Mouse (Mus musculus) heart, embryonic 10.5 days (tissue): ENCODE measurements around the gene Golga7b. TPM values are rescaled to one million over a fixed set of nuclear protein-coding genes. Genes with fewer than 3 reads are reported as not detected.

ENCODE experiments used
- DNase-seq: peaks from one replicate; pipeline ENCODE4 v3.0.0-alpha.2; 2017; ENCODE audit warnings: low spot score
- H3K27ac ChIP-seq: fragments of 300-500 bp; sonication (generic); 2 replicates; pipeline ENCODE4 v1.5.1; 2016; ENCODE audit warnings: mild to moderate bottlenecking
- H3K27me3 ChIP-seq: fragments of 300-500 bp; sonication (generic); 2 replicates; pipeline ENCODE4 v1.6.1; 2016; ENCODE audit warnings: mild to moderate bottlenecking; ENCODE audit not compliant: poor library complexity, insufficient read depth, severe bottlenecking
- H3K36me3 ChIP-seq: fragments of 300-500 bp; sonication (generic); 2 replicates; pipeline ENCODE4 v1.6.1; 2016; ENCODE audit warnings: mild to moderate bottlenecking, moderate library complexity
- H3K4me1 ChIP-seq: fragments of 300-500 bp; sonication (generic); 2 replicates; pipeline ENCODE4 v1.6.1; 2016; ENCODE audit warnings: mild to moderate bottlenecking
- H3K4me3 ChIP-seq: fragments of 300-500 bp; sonication (generic); 2 replicates; pipeline ENCODE4 v1.5.1; 2016; ENCODE audit warnings: mild to moderate bottlenecking, moderate library complexity
- H3K9me3 ChIP-seq: fragments of 300-500 bp; sonication (generic); 2 replicates; pipeline ENCODE4 v1.6.1; 2016; ENCODE audit warnings: mild to moderate bottlenecking, moderate library complexity
- WGBS: fragments of 180-500 bp; shearing (Covaris S2); methylation state at CpG from one replicate; pipeline ENCODE4 v1.1.7; 2016; 5-methylcytosine and 5-hydroxymethylcytosine counted together
- microRNA-seq: library from miRNA; unstranded; fragments of <30 nt; microRNA quantifications from one replicate; pipeline ENCODE4, GENCODE M21; 2017
- polyA plus RNA-seq: library from polyadenylated mRNA; unstranded; fragments of >200 nt; fragmentation: Nextera tagmentation; extraction: Ambion mirVana; gene quantifications from 2 replicates; pipeline ENCODE4 v1.2.1, GENCODE M21; 2016

Gene Golga7b
- polyA plus RNA-seq, 1 experiment from 2014 or later: 0.06 TPM

GRCm38 (mm10) chr19:42315914-42316313, 68.5 kb downstream of the Golga7b start:
- Histone ChIP-seq H3K36me3 (no peaks in the 10 kb centered on the region), H3K4me3 (no peak overlapping the region), H3K27ac (no peak overlapping the region), H3K9me3 (no peaks in the 10 kb centered on the region), H3K27me3 (peaks cover 84% of the 10 kb centered on the region), H3K4me1 (0 out of 2 replicates have a peak, but pooled peaks cover 3% of the 10 kb centered on the region)
- peak; percentile 88 for DNase-seq
- 7% methylated on average over 1 of the region's 1 CpGs for WGBS

GRCm38 (mm10) chr19:42316525-42316924, 69.2 kb downstream of the Golga7b start:
- Histone ChIP-seq H3K4me1 (0 out of 2 replicates have a peak, but pooled peaks cover 3% of the 10 kb centered on the region), H3K27me3 (peaks cover 86% of the 10 kb centered on the region), H3K36me3 (no peaks in the 10 kb centered on the region), H3K9me3 (no peaks in the 10 kb centered on the region), H3K4me3 (no peak overlapping the region), H3K27ac (no peak overlapping the region)
- WGBS: 83% methylated on average over 2 of the region's 2 CpGs
- no peak for DNase-seq

DNA sequence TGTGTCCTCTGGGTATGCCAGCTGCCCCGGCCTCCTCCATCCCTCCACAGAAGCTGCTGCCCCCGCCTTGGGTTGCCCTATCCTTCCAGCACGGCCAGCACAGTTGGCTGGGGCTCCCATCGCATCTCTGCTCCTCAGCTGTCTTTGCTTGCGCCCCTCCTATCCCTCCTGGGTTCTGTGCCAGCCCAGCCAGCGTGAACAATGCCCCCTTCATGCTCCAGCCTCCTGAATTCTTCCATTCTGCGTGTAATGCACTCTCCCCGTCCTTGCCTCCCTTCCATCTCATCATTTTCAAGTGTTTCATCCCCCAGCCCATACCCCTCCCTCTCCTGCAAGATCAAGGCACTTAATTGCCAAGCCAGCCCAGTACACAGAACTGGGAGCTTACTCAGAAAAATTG, 69.6 kb downstream of the Golga7b start:
- no peaks in the 10 kb centered on the region for H3K9me3 ChIP-seq
- H3K27ac ChIP-seq: no peak overlapping the region
- DNase-seq: no peak
- H3K36me3 ChIP-seq: no peaks in the 10 kb centered on the region
- WGBS: 65% methylated on average over 8 of the region's 8 CpGs
- H3K4me3 ChIP-seq: no peak overlapping the region
- 0 out of 2 replicates have a peak, but pooled peaks cover 3% of the 10 kb centered on the region for H3K4me1 ChIP-seq
- peaks cover 86% of the 10 kb centered on the region for H3K27me3 ChIP-seq

DNA sequence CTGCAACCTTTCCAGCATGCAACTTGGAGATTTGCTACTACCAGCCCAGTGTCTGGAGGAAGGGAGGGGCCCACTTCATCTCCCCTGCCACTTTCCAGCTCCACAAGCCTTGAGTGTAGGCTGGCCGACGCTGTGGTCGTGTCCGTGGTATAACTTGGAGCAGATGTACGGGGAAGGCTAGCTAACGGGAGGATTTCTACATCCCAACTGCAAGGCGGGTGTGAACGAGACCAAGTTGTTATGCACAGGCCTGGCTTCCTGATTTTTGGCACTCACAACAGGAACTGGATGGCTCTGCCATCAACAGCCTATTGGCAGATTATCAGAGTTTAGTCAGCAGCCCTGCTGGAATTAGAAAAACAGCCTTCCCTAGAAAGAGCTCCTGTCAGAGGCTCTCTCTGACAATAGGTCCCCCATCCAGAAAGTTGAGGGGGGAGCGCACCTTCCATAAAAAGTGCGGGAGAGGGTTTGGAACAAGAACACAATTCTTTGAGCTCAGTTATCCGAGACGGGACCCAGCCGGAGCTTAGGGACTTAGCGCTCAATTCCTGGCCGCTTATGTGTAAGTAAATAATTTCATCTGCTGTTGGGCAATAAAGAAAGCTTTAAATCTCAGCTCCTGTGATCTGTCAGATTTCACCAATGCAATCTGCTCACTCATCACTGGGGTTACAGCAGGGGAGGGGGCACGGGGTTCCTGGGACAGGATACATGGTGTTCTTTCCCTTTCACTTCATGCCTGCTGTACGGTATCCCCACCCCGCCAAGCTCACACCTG, 70.5 kb downstream of the Golga7b start:
- H3K4me3 ChIP-seq: no peak overlapping the region
- H3K36me3 ChIP-seq: no peaks in the 10 kb centered on the region
- 0 out of 2 replicates have a peak, but pooled peaks cover 3% of the 10 kb centered on the region for H3K4me1 ChIP-seq
- 58% methylated on average over 18 of the region's 18 CpGs for WGBS
- H3K27ac ChIP-seq: no peak overlapping the region
- H3K9me3 ChIP-seq: no peaks in the 10 kb centered on the region
- peaks cover 86% of the 10 kb centered on the region for H3K27me3 ChIP-seq
- DNase-seq: no peak

Small RNAs within 50 kb of the gene (microRNA-seq; reads per million reads assigned to microRNA genes)
- not detected for gene Gm26339
- not detected for gene Mir3085

Other genes with a start within 250 kb of the Golga7b start
- not detected in 2 replicates for gene Ankrd2, start 211.6 kb upstream of the Golga7b start, polyA plus RNA-seq
- gene Hoga1, start 202.0 kb upstream of the Golga7b start, polyA plus RNA-seq: 0.85 and 1.6 TPM in 2 replicates
- 0.15 TPM in 1 of 2 replicates, not detected in the other for gene 4933411K16Rik, start 195.3 kb upstream of the Golga7b start, polyA plus RNA-seq
- 18.8 and 22.0 TPM in 2 replicates for gene Morn4, start 161.2 kb upstream of the Golga7b start, polyA plus RNA-seq
- gene Pi4k2a, start 157.1 kb upstream of the Golga7b start, polyA plus RNA-seq: 18.9 and 23.1 TPM in 2 replicates
- 29.0 and 32.7 TPM in 2 replicates for gene Avpi1, start 118.5 kb upstream of the Golga7b start, polyA plus RNA-seq
- 6.5 and 8.1 TPM in 2 replicates for gene Marveld1, start 100.2 kb upstream of the Golga7b start, polyA plus RNA-seq
- gene Zfyve27, start 83.6 kb upstream of the Golga7b start, polyA plus RNA-seq: 23.9 and 27.8 TPM in 2 replicates
- gene Sfrp5, start 45.3 kb upstream of the Golga7b start, polyA plus RNA-seq: 7.9 and 18.6 TPM in 2 replicates
- gene Crtac1, start 184.2 kb downstream of the Golga7b start, polyA plus RNA-seq: 0.07 and 0.28 TPM in 2 replicates